Mouse (Mus musculus): Measurements from ENCODE around the gene Clic4. TPM values are rescaled to one million over a fixed set of nuclear protein-coding genes. Genes with fewer than 3 reads are reported as not detected.
A peak's percentile ranks its signal among the peaks of the same experiment; 100 is the strongest.

The Clic4 gene
- polyA plus RNA-seq, 1 experiment from 2014 or later = 49.2 TPM

DNA sequence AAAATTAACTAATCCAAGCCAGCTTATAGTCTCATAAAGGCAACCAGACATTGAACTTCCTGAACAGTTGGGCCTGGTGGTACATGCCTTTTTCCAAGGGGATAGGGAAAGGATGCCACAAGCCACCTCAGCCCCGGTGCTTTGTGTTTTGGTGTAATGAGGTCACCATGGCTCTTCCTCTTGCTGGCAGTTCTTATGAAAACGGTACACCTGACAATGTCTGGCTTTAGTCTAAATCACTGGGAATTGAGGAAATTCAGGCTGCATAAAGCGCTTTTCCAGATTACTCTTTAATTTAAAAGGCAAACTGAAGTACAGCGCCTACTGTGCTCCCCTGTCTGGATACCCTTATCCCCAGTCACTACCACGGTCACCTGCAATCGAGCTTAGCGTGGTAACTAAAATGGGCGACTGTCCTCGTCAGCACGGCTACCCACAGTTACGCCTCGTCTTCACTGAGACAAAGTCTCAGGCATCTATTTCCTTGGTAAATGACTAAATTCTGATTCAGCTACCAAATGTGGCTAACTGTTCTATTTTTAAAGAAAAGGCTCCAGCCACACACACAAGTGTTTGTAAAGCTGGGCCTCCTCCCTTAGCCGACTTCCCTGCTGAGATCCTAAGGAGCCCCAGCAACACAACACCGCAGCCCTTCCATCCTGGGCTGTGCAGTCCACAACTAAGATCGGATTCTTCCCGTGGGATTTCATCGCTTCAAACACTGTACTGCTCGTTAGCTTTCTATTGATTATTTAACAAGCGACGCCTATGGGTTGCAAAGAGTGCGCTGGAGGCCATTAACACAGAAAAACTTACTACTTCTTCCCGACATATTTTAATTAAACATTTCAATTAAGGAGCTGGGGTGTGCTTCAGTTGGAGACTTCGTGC lies 25.5 kb downstream of the Clic4 start:
- 52% methylated on average over 23 of the region's 23 CpGs for WGBS
- Histone ChIP-seq H3K4me2 (ENCODE audit: low read length) (no peak overlapping the region), H3K27ac (ENCODE audit: low read length) (0 out of 2 replicates have a peak overlapping the region, but pooled peaks have one; percentile 8), H3K9ac (ENCODE audit: low read depth, low read length) (no peak overlapping the region), H3K27me3 (ENCODE audit: control insufficient read depth, insufficient read depth, low read depth, low read length) (no peaks in the 10 kb centered on the region), H3K36me3 (ENCODE audit: control insufficient read depth, insufficient read depth, low read length) (no peaks in the 10 kb centered on the region), H3K4me1 (ENCODE audit: control insufficient read depth, insufficient read depth, low read length) (peaks cover 4% of the 10 kb centered on the region), H3K9me3 (replicated peaks; ENCODE audit: control insufficient read depth, low read length, poor library complexity, severe bottlenecking) (no peaks in the 10 kb centered on the region), H3K4me3 (ENCODE audit: low read depth, low read length) (no peak overlapping the region)
- ATAC-seq = no peak

DNA sequence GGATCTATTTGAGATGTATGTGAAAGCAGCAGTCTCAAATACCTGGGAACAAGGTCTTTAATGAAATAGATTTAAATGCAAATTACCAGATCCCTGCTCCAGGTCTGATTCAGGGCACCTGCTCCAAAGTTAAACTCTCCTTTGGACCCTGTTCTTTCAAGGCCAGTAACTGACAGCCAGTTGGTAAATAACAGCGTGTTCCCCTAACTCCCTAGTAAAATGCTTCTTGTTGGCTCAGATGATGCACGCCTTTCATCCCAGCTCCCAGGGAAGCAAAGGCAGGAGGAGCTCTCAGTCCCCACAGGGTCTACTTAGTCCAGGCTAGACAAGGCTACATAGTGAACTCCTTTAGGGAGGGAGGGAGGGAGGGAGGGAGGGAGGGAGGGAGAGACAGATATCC lies 26.2 kb downstream of the Clic4 start:
- Histone ChIP-seq H3K4me3 (ENCODE audit: low read depth, low read length) (no peak overlapping the region), H3K4me1 (ENCODE audit: control insufficient read depth, insufficient read depth, low read length) (peaks cover 4% of the 10 kb centered on the region), H3K36me3 (ENCODE audit: control insufficient read depth, insufficient read depth, low read length) (no peaks in the 10 kb centered on the region), H3K9me3 (replicated peaks; ENCODE audit: control insufficient read depth, low read length, poor library complexity, severe bottlenecking) (no peaks in the 10 kb centered on the region), H3K9ac (ENCODE audit: low read depth, low read length) (no peak overlapping the region), H3K27ac (ENCODE audit: low read length) (no peak overlapping the region), H3K4me2 (ENCODE audit: low read length) (no peak overlapping the region), H3K27me3 (ENCODE audit: control insufficient read depth, insufficient read depth, low read depth, low read length) (no peaks in the 10 kb centered on the region)
- no peak for ATAC-seq
- 73% methylated on average over 2 of the region's 2 CpGs for WGBS

- H3K27me3 ChIP-seq (ENCODE audit: control insufficient read depth, insufficient read depth, low read depth, low read length) = no peaks in the 10 kb centered on the region
- H3K4me3 ChIP-seq (ENCODE audit: low read depth, low read length) = no peak overlapping the region
- no peaks in the 10 kb centered on the region for H3K9me3 ChIP-seq (replicated peaks; ENCODE audit: control insufficient read depth, low read length, poor library complexity, severe bottlenecking)
- peak overlapping the region; percentile 13; the same call in 1 of the 2 replicates for H3K27ac ChIP-seq (ENCODE audit: low read length)
- WGBS = 88% methylated on average over 11 of the region's 11 CpGs
- H3K9ac ChIP-seq (ENCODE audit: low read depth, low read length) = no peak overlapping the region
- H3K4me2 ChIP-seq (ENCODE audit: low read length) = no peak overlapping the region
- no peak for ATAC-seq
- H3K4me1 ChIP-seq (ENCODE audit: control insufficient read depth, insufficient read depth, low read length) = peaks cover 4% of the 10 kb centered on the region
- H3K36me3 ChIP-seq (ENCODE audit: control insufficient read depth, insufficient read depth, low read length) = no peaks in the 10 kb centered on the region
Observed at GRCm38 (mm10) chr4:135245841-135246240, 26.8 kb downstream of the Clic4 start.

GRCm38 (mm10) chr4:135244335-135244734 lies 28.3 kb downstream of the Clic4 start:
- Histone ChIP-seq H3K9me3 (replicated peaks; ENCODE audit: control insufficient read depth, low read length, poor library complexity, severe bottlenecking) (no peaks in the 10 kb centered on the region), H3K36me3 (ENCODE audit: control insufficient read depth, insufficient read depth, low read length) (no peaks in the 10 kb centered on the region), H3K4me3 (ENCODE audit: low read depth, low read length) (no peak overlapping the region), H3K9ac (ENCODE audit: low read depth, low read length) (no peak overlapping the region), H3K4me1 (ENCODE audit: control insufficient read depth, insufficient read depth, low read length) (peaks cover 6% of the 10 kb centered on the region), H3K4me2 (ENCODE audit: low read length) (no peak overlapping the region), H3K27me3 (ENCODE audit: control insufficient read depth, insufficient read depth, low read depth, low read length) (no peaks in the 10 kb centered on the region), H3K27ac (ENCODE audit: low read length) (no peak overlapping the region)
- WGBS = 90% methylated on average over 3 of the region's 3 CpGs
- ATAC-seq = no peak

DNA sequence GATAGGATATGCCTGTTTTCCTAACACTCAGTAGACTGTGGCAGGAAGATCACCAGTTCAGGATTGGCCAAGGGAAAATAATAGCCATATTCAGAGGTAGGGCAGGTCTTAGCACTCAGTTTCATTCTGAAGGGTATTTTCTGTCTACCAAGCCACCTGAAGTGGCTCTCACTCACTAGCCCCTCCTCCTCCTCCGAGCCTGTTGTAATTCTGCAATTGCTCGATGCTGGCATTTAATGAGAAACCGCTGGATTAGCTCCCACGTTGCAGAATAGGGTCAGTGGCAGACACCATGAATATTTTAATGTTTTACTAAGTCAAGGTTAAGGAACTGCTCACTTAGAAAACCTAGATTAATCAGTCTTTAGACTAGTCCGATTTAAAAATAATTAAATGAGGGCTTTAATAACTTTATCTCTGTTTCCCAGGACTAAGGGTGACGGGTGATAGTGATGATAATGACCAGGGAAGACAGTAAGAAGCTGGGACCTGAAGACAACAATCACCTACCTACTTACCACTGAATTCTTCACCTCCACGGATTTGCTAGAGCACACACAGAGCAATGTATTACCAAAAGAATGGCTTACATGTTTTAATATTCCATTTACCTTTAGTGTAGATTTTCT lies 29.6 kb downstream of the Clic4 start:
- WGBS = 59% methylated on average over 7 of the region's 7 CpGs
- H3K4me2 ChIP-seq (ENCODE audit: low read length) = no peak overlapping the region
- ATAC-seq = no peak
- H3K4me3 ChIP-seq (ENCODE audit: low read depth, low read length) = no peak overlapping the region
- H3K9ac ChIP-seq (ENCODE audit: low read depth, low read length) = no peak overlapping the region
- H3K27ac ChIP-seq (ENCODE audit: low read length) = no peak overlapping the region
- no peaks in the 10 kb centered on the region for H3K9me3 ChIP-seq (replicated peaks; ENCODE audit: control insufficient read depth, low read length, poor library complexity, severe bottlenecking)
- no peaks in the 10 kb centered on the region for H3K27me3 ChIP-seq (ENCODE audit: control insufficient read depth, insufficient read depth, low read depth, low read length)
- H3K4me1 ChIP-seq (ENCODE audit: control insufficient read depth, insufficient read depth, low read length) = peaks cover 9% of the 10 kb centered on the region
- H3K36me3 ChIP-seq (ENCODE audit: control insufficient read depth, insufficient read depth, low read length) = no peaks in the 10 kb centered on the region

DNA sequence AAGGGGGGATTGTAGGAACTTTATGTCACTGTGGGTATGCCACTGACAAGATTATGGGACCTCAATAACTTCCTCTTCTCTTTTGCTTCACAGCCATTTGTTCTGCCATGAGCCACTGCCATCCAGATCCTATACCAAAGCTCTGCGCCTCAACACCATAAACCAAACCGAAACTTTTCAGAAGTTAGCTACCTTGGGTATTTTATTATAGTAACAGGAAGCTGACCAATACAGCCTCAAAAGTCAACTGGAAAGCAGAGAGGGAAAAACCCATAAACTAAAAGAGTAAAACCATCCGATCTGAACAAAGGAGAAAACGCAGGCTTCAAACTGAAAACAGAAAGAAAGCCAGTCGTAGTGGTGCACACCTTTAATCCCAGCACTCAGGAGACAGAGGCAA lies 30.2 kb downstream of the Clic4 start:
- WGBS = 91% methylated on average over 5 of the region's 5 CpGs
- peaks cover 5% of the 10 kb centered on the region for H3K4me1 ChIP-seq (ENCODE audit: control insufficient read depth, insufficient read depth, low read length)

DNA sequence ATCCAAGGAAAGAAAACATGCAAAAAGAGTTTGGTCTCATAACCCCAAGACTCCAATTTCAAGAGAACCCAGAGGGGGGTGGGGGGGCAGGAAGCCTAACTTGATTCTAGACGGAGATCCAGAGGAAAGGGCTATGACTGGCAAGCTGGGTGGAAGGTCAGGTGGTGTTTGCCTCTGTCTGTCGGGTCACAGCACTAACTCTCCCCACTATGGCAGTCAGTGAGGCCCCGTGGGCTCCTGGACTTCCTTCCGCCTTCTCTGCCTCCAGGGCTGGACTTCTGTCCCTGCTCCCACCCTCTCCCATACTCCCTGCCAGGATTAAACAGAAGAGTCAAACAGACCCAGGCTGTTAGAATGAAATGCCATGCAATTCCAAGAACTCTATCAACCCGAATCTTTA lies 30.9 kb downstream of the Clic4 start:
- no peak overlapping the region for H3K4me2 ChIP-seq (ENCODE audit: low read length)
- H3K27me3 ChIP-seq (ENCODE audit: control insufficient read depth, insufficient read depth, low read depth, low read length) = no peaks in the 10 kb centered on the region
- no peak for ATAC-seq

More for the DNA sequence above, 30.2 kb downstream of the Clic4 start:
- no peak overlapping the region for H3K4me2 ChIP-seq (ENCODE audit: low read length)
- no peaks in the 10 kb centered on the region for H3K27me3 ChIP-seq (ENCODE audit: control insufficient read depth, insufficient read depth, low read depth, low read length)
- H3K36me3 ChIP-seq (ENCODE audit: control insufficient read depth, insufficient read depth, low read length) = no peaks in the 10 kb centered on the region
- H3K9ac ChIP-seq (ENCODE audit: low read depth, low read length) = no peak overlapping the region
- ATAC-seq = no peak
- H3K4me3 ChIP-seq (ENCODE audit: low read depth, low read length) = no peak overlapping the region
- no peaks in the 10 kb centered on the region for H3K9me3 ChIP-seq (replicated peaks; ENCODE audit: control insufficient read depth, low read length, poor library complexity, severe bottlenecking)
- H3K27ac ChIP-seq (ENCODE audit: low read length) = no peak overlapping the region

DNA sequence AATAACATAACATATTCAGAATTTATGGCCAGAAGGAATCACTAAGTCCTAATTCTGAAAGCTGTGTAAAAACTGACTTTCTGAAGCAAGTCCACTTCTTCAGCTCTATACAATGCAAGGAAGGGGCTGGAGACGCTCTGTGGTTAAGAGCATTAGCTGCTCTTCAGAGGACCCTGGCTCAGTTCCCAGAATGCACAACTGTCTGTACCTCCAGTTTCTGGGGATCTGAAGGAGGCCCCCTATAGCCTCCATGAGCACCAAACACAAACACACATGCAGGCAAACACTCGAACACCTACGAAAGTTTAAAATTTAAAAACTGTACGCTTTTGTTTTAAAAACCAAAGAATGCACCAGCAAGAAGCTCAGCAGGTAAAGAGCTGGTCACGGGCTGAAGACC lies 31.5 kb downstream of the Clic4 start:
- Histone ChIP-seq H3K9ac (ENCODE audit: low read depth, low read length) (no peak overlapping the region), H3K27ac (ENCODE audit: low read length) (no peak overlapping the region), H3K4me3 (ENCODE audit: low read depth, low read length) (no peak overlapping the region), H3K36me3 (ENCODE audit: control insufficient read depth, insufficient read depth, low read length) (no peaks in the 10 kb centered on the region), H3K4me2 (ENCODE audit: low read length) (no peak overlapping the region), H3K27me3 (ENCODE audit: control insufficient read depth, insufficient read depth, low read depth, low read length) (no peaks in the 10 kb centered on the region), H3K4me1 (ENCODE audit: control insufficient read depth, insufficient read depth, low read length) (peaks cover 5% of the 10 kb centered on the region), H3K9me3 (replicated peaks; ENCODE audit: control insufficient read depth, low read length, poor library complexity, severe bottlenecking) (no peaks in the 10 kb centered on the region)
- no peak for ATAC-seq
- 65% methylated on average over 5 of the region's 5 CpGs for WGBS

More for the DNA sequence above, 30.9 kb downstream of the Clic4 start:
- H3K4me1 ChIP-seq (ENCODE audit: control insufficient read depth, insufficient read depth, low read length) = peaks cover 5% of the 10 kb centered on the region
- no peak overlapping the region for H3K9ac ChIP-seq (ENCODE audit: low read depth, low read length)
- no peak overlapping the region for H3K4me3 ChIP-seq (ENCODE audit: low read depth, low read length)
- 60% methylated on average over 5 of the region's 5 CpGs for WGBS
- no peaks in the 10 kb centered on the region for H3K9me3 ChIP-seq (replicated peaks; ENCODE audit: control insufficient read depth, low read length, poor library complexity, severe bottlenecking)
- no peak overlapping the region for H3K27ac ChIP-seq (ENCODE audit: low read length)
- no peaks in the 10 kb centered on the region for H3K36me3 ChIP-seq (ENCODE audit: control insufficient read depth, insufficient read depth, low read length)

GRCm38 (mm10) chr4:135240329-135240728 lies 32.3 kb downstream of the Clic4 start:
- H3K4me3 ChIP-seq (ENCODE audit: low read depth, low read length) = no peak overlapping the region
- H3K36me3 ChIP-seq (ENCODE audit: control insufficient read depth, insufficient read depth, low read length) = no peaks in the 10 kb centered on the region
- H3K4me1 ChIP-seq (ENCODE audit: control insufficient read depth, insufficient read depth, low read length) = peaks cover 5% of the 10 kb centered on the region
- H3K9ac ChIP-seq (ENCODE audit: low read depth, low read length) = no peak overlapping the region
- no peaks in the 10 kb centered on the region for H3K9me3 ChIP-seq (replicated peaks; ENCODE audit: control insufficient read depth, low read length, poor library complexity, severe bottlenecking)
- WGBS = 77% methylated on average over 3 of the region's 3 CpGs
- ATAC-seq = no peak
- H3K27me3 ChIP-seq (ENCODE audit: control insufficient read depth, insufficient read depth, low read depth, low read length) = no peaks in the 10 kb centered on the region
- H3K27ac ChIP-seq (ENCODE audit: low read length) = 0 out of 2 replicates have a peak overlapping the region, but pooled peaks have one; percentile 21
- no peak overlapping the region for H3K4me2 ChIP-seq (ENCODE audit: low read length)
